Mouse (Mus musculus): ENCODE data around the gene Maats1. TPM values are rescaled to one million over a fixed set of nuclear protein-coding genes. Genes with fewer than 3 reads are reported as not detected.

Maats1 gene
- polyA plus RNA-seq, 1 experiment from 2014 or later, result not detected

- Histone ChIP-seq H3K27me3 (ENCODE audit: control insufficient read depth, insufficient read depth, low read length) (no peaks in the 10 kb centered on the region), H3K4me2 (replicated peaks; ENCODE audit: low read depth, low read length) (no peak overlapping the region), H3K9me3 (ENCODE audit: control insufficient read depth, low read length) (no peaks in the 10 kb centered on the region), H3K4me1 (ENCODE audit: control insufficient read depth, insufficient read depth, low read length) (no peaks in the 10 kb centered on the region), H3K27ac (ENCODE audit: low read depth, low read length) (no peak overlapping the region), H3K9ac (ENCODE audit: low read depth, low read length) (no peak overlapping the region), H3K4me3 (ENCODE audit: low read length) (no peak overlapping the region), H3K36me3 (ENCODE audit: control insufficient read depth, insufficient read depth, low read length) (no peaks in the 10 kb centered on the region)
- no peak for ATAC-seq (ENCODE audit: low FRiP score, low TSS enrichment)
- WGBS, result 19% methylated on average over 3 of the region's 3 CpGs
These were observed 37.5 kb upstream of the Maats1 start for GRCm38 (mm10) chr16:38379493-38379892.

- Histone ChIP-seq H3K4me3 (ENCODE audit: low read length) (no peak overlapping the region), H3K36me3 (ENCODE audit: control insufficient read depth, insufficient read depth, low read length) (no peaks in the 10 kb centered on the region), H3K4me1 (ENCODE audit: control insufficient read depth, insufficient read depth, low read length) (no peaks in the 10 kb centered on the region), H3K27me3 (ENCODE audit: control insufficient read depth, insufficient read depth, low read length) (no peaks in the 10 kb centered on the region), H3K9me3 (ENCODE audit: control insufficient read depth, low read length) (no peaks in the 10 kb centered on the region), H3K27ac (ENCODE audit: low read depth, low read length) (no peak overlapping the region), H3K9ac (ENCODE audit: low read depth, low read length) (no peak overlapping the region), H3K4me2 (replicated peaks; ENCODE audit: low read depth, low read length) (no peak overlapping the region)
- no peak for ATAC-seq (ENCODE audit: low FRiP score, low TSS enrichment)
- 24% methylated on average over 6 of the region's 6 CpGs for WGBS
These were observed 37.1 kb upstream of the Maats1 start for GRCm38 (mm10) chr16:38379088-38379487.

GRCm38 (mm10) chr16:38378591-38378990 lies 36.6 kb upstream of the Maats1 start:
- H3K27me3 ChIP-seq (ENCODE audit: control insufficient read depth, insufficient read depth, low read length), result no peaks in the 10 kb centered on the region
- no peak overlapping the region for H3K27ac ChIP-seq (ENCODE audit: low read depth, low read length)
- no peaks in the 10 kb centered on the region for H3K9me3 ChIP-seq (ENCODE audit: control insufficient read depth, low read length)
- ATAC-seq (ENCODE audit: low FRiP score, low TSS enrichment), result no peak
- no peaks in the 10 kb centered on the region for H3K4me1 ChIP-seq (ENCODE audit: control insufficient read depth, insufficient read depth, low read length)
- no peak overlapping the region for H3K4me3 ChIP-seq (ENCODE audit: low read length)
- no peak overlapping the region for H3K9ac ChIP-seq (ENCODE audit: low read depth, low read length)
- no peak overlapping the region for H3K4me2 ChIP-seq (replicated peaks; ENCODE audit: low read depth, low read length)
- H3K36me3 ChIP-seq (ENCODE audit: control insufficient read depth, insufficient read depth, low read length), result no peaks in the 10 kb centered on the region
- WGBS, result 52% methylated on average over 6 of the region's 6 CpGs

GRCm38 (mm10) chr16:38377546-38377945 lies 35.6 kb upstream of the Maats1 start:
- H3K4me1 ChIP-seq (ENCODE audit: control insufficient read depth, insufficient read depth, low read length), result no peaks in the 10 kb centered on the region
- no peaks in the 10 kb centered on the region for H3K9me3 ChIP-seq (ENCODE audit: control insufficient read depth, low read length)
- H3K36me3 ChIP-seq (ENCODE audit: control insufficient read depth, insufficient read depth, low read length), result no peaks in the 10 kb centered on the region
- no peaks in the 10 kb centered on the region for H3K27me3 ChIP-seq (ENCODE audit: control insufficient read depth, insufficient read depth, low read length)
- H3K4me2 ChIP-seq (replicated peaks; ENCODE audit: low read depth, low read length), result no peak overlapping the region
- H3K4me3 ChIP-seq (ENCODE audit: low read length), result no peak overlapping the region
- no peak for ATAC-seq (ENCODE audit: low FRiP score, low TSS enrichment)
- no peak overlapping the region for H3K27ac ChIP-seq (ENCODE audit: low read depth, low read length)
- no peak overlapping the region for H3K9ac ChIP-seq (ENCODE audit: low read depth, low read length)
- WGBS, result 63% methylated on average over 6 of the region's 6 CpGs

- Histone ChIP-seq H3K36me3 (ENCODE audit: control insufficient read depth, insufficient read depth, low read length) (no peaks in the 10 kb centered on the region), H3K27ac (ENCODE audit: low read depth, low read length) (no peak overlapping the region), H3K4me1 (ENCODE audit: control insufficient read depth, insufficient read depth, low read length) (no peaks in the 10 kb centered on the region), H3K9ac (ENCODE audit: low read depth, low read length) (peak overlapping the region; percentile 49; the same call in 1 of the 2 replicates), H3K27me3 (ENCODE audit: control insufficient read depth, insufficient read depth, low read length) (no peaks in the 10 kb centered on the region), H3K4me3 (ENCODE audit: low read length) (peak overlapping the region; percentile 22), H3K4me2 (replicated peaks; ENCODE audit: low read depth, low read length) (peak overlapping the region; percentile 42), H3K9me3 (ENCODE audit: control insufficient read depth, low read length) (no peaks in the 10 kb centered on the region)
- no peak for ATAC-seq (ENCODE audit: low FRiP score, low TSS enrichment)
- WGBS, result 59% methylated on average over 8 of the region's 8 CpGs
These were observed 34.9 kb upstream of the Maats1 start for GRCm38 (mm10) chr16:38376841-38377249.

- Histone ChIP-seq H3K4me3 (ENCODE audit: low read length) (peak overlapping the region; percentile 22), H3K9ac (ENCODE audit: low read depth, low read length) (peak overlapping the region; percentile 49)
These were observed 34.4 kb upstream of the Maats1 start for GRCm38 (mm10) chr16:38376163-38376840.

GRCm38 (mm10) chr16:38375182-38375581 lies 33.2 kb upstream of the Maats1 start:
- no peak for ATAC-seq (ENCODE audit: low FRiP score, low TSS enrichment)
- Histone ChIP-seq H3K4me2 (replicated peaks; ENCODE audit: low read depth, low read length) (no peak overlapping the region), H3K9me3 (ENCODE audit: control insufficient read depth, low read length) (no peaks in the 10 kb centered on the region), H3K4me1 (ENCODE audit: control insufficient read depth, insufficient read depth, low read length) (no peaks in the 10 kb centered on the region), H3K27me3 (ENCODE audit: control insufficient read depth, insufficient read depth, low read length) (no peaks in the 10 kb centered on the region), H3K36me3 (ENCODE audit: control insufficient read depth, insufficient read depth, low read length) (no peaks in the 10 kb centered on the region), H3K27ac (ENCODE audit: low read depth, low read length) (no peak overlapping the region), H3K9ac (ENCODE audit: low read depth, low read length) (no peak overlapping the region), H3K4me3 (ENCODE audit: low read length) (no peak overlapping the region)
- WGBS, result 80% methylated on average over 7 of the region's 7 CpGs

More at GRCm38 (mm10) chr16:38376163-38376840, 34.4 kb upstream of the Maats1 start:
- Histone ChIP-seq H3K9me3 (ENCODE audit: control insufficient read depth, low read length) (no peaks in the 10 kb centered on the region), H3K27ac (ENCODE audit: low read depth, low read length) (no peak overlapping the region), H3K4me1 (ENCODE audit: control insufficient read depth, insufficient read depth, low read length) (no peaks in the 10 kb centered on the region), H3K27me3 (ENCODE audit: control insufficient read depth, insufficient read depth, low read length) (no peaks in the 10 kb centered on the region), H3K4me2 (replicated peaks; ENCODE audit: low read depth, low read length) (peak overlapping the region; percentile 42), H3K36me3 (ENCODE audit: control insufficient read depth, insufficient read depth, low read length) (no peaks in the 10 kb centered on the region)
- peak; percentile 76 for ATAC-seq (ENCODE audit: low FRiP score, low TSS enrichment)
- 43% methylated on average over 16 of the region's 17 CpGs for WGBS

GRCm38 (mm10) chr16:38374379-38375140 lies 32.6 kb upstream of the Maats1 start:
- ATAC-seq (ENCODE audit: low FRiP score, low TSS enrichment), result no peak
- Histone ChIP-seq H3K36me3 (ENCODE audit: control insufficient read depth, insufficient read depth, low read length) (no peaks in the 10 kb centered on the region), H3K4me1 (ENCODE audit: control insufficient read depth, insufficient read depth, low read length) (no peaks in the 10 kb centered on the region), H3K27me3 (ENCODE audit: control insufficient read depth, insufficient read depth, low read length) (no peaks in the 10 kb centered on the region), H3K4me2 (replicated peaks; ENCODE audit: low read depth, low read length) (no peak overlapping the region), H3K4me3 (ENCODE audit: low read length) (no peak overlapping the region), H3K9ac (ENCODE audit: low read depth, low read length) (no peak overlapping the region), H3K9me3 (ENCODE audit: control insufficient read depth, low read length) (no peaks in the 10 kb centered on the region), H3K27ac (ENCODE audit: low read depth, low read length) (no peak overlapping the region)
- 79% methylated on average over 10 of the region's 10 CpGs for WGBS

- Histone ChIP-seq H3K4me3 (ENCODE audit: low read length) (no peak overlapping the region), H3K27ac (ENCODE audit: low read depth, low read length) (no peak overlapping the region), H3K36me3 (ENCODE audit: control insufficient read depth, insufficient read depth, low read length) (no peaks in the 10 kb centered on the region), H3K4me2 (replicated peaks; ENCODE audit: low read depth, low read length) (no peak overlapping the region), H3K9ac (ENCODE audit: low read depth, low read length) (no peak overlapping the region), H3K27me3 (ENCODE audit: control insufficient read depth, insufficient read depth, low read length) (no peaks in the 10 kb centered on the region), H3K4me1 (ENCODE audit: control insufficient read depth, insufficient read depth, low read length) (no peaks in the 10 kb centered on the region), H3K9me3 (ENCODE audit: control insufficient read depth, low read length) (no peaks in the 10 kb centered on the region)
- 93% methylated on average over 16 of the region's 16 CpGs for WGBS
- ATAC-seq (ENCODE audit: low FRiP score, low TSS enrichment), result no peak
These were observed 32.0 kb upstream of the Maats1 start for GRCm38 (mm10) chr16:38373941-38374340.

Data from kidney, embryonic 14.5 days (tissue).